Comparison of ENCODE assay signal across 11 mouse cellular contexts in genomic region chr4:53030326-53030948, GRCm38 (mm10). TPM values are rescaled to one million over a fixed set of nuclear protein-coding genes. Genes with fewer than 3 reads are reported as not detected.
DNase-seq lines count a peak whose midpoint lies in the region; ATAC-seq lines count a peak whose summit lies in the region.
"Had no signal": no experiment of that assay in that cellular context is flagged by ENCODE, and none has a peak within 500 bp of the region (broad histone marks: within the 10 kb centered on the region; RNA-seq: fewer than 3 reads in every experiment).

No protein-coding gene starts in this region.

- DNase-seq in embryonic facial prominence, embryonic 11.5 days (ENCODE audit: low spot score) = peak; percentile 52
- no peak for DNase-seq in embryonic facial prominence, embryonic 10.5 days (ENCODE audit: low spot score)
- DNase-seq in layer of hippocampus, adult 9-11 months = peak; percentile 15
- no peak for DNase-seq in layer of hippocampus, adult 9-10 months (ENCODE audit: low spot score)
- peak; percentile 58 for DNase-seq in adipocyte (ENCODE audit: low spot score)
- DNase-seq in adrenal gland, adult 8-10 months = no peak
- DNase-seq in adrenal gland, postnatal 4 days (ENCODE audit: low spot score in 2 of 2) = no peak
- DNase-seq: gastrocnemius, postnatal 36 days had no signal

- no peak overlapping the region for H3K4me2 ChIP-seq in embryonic facial prominence, embryonic 11.5 days (ENCODE audit: low read depth, low read length)

- H3K4me3 ChIP-seq in embryonic facial prominence, embryonic 11.5 days (ENCODE audit: low read depth, low read length) = no peak overlapping the region
- H3K4me3 ChIP-seq in embryonic facial prominence, embryonic 10.5 days = no peak overlapping the region

- 53% methylated on average over 8 of the region's 8 CpGs for WGBS in embryonic facial prominence, embryonic 11.5 days
- 50% methylated on average over 8 of the region's 8 CpGs for WGBS in embryonic facial prominence, embryonic 10.5 days

- H3K27ac ChIP-seq in embryonic facial prominence, embryonic 11.5 days (replicated peaks; ENCODE audit: low read depth, low read length) = no peak overlapping the region
- no peak overlapping the region for H3K27ac ChIP-seq in embryonic facial prominence, embryonic 10.5 days (replicated peaks)

- no peak; the same call in 1 of the 2 replicates for ATAC-seq in embryonic facial prominence, embryonic 11.5 days (replicated peaks; ENCODE audit: insufficient number of reproducible peaks, low FRiP score, low TSS enrichment, low read depth)
- ATAC-seq in megakaryocyte progenitor cell, adult 5-6 weeks (replicated peaks; ENCODE audit: poor library complexity) = peak; percentile 63; the same call in 1 of the 2 replicates

- H3K9me3 ChIP-seq in embryonic facial prominence, embryonic 11.5 days (replicated peaks; ENCODE audit: control insufficient read depth, low read length) = no peaks in the 10 kb centered on the region
- no peaks in the 10 kb centered on the region for H3K9me3 ChIP-seq in embryonic facial prominence, embryonic 10.5 days

- no peaks in the 10 kb centered on the region for H3K27me3 ChIP-seq in embryonic facial prominence, embryonic 11.5 days (ENCODE audit: control insufficient read depth, insufficient read depth, low read length)
- no peaks in the 10 kb centered on the region for H3K27me3 ChIP-seq in embryonic facial prominence, embryonic 10.5 days (replicated peaks; ENCODE audit: low read depth, poor library complexity, severe bottlenecking)

- no peaks in the 10 kb centered on the region for H3K4me1 ChIP-seq in embryonic facial prominence, embryonic 11.5 days (ENCODE audit: control insufficient read depth, insufficient read depth, low read length)
- no peaks in the 10 kb centered on the region for H3K4me1 ChIP-seq in embryonic facial prominence, embryonic 10.5 days

- H3K9ac ChIP-seq in embryonic facial prominence, embryonic 11.5 days (replicated peaks; ENCODE audit: low read length) = no peak overlapping the region

- H3K36me3 ChIP-seq in embryonic facial prominence, embryonic 11.5 days (replicated peaks; ENCODE audit: control insufficient read depth, insufficient read depth, low read depth, low read length) = no peaks in the 10 kb centered on the region
- peaks cover 7% of the 10 kb centered on the region; the same call in 1 of the 2 replicates for H3K36me3 ChIP-seq in embryonic facial prominence, embryonic 10.5 days (replicated peaks)

RNA-seq across cellular contexts. Expression of gene Nipsnap3b, which starts 18.8 kb away (rescaled TPM):
- 85.4 and 92.8 TPM in 2 replicates for polyA plus RNA-seq in embryonic facial prominence, embryonic 11.5 days (2014; fragmentation: Nextera tagmentation; extraction: Ambion mirVana)
- 76.4 and 77.5 TPM in 2 replicates for polyA plus RNA-seq in embryonic facial prominence, embryonic 10.5 days (2016; fragmentation: Nextera tagmentation; extraction: Ambion mirVana)
- total RNA-seq in megakaryocyte progenitor cell, adult 5-6 weeks (2015) = 79.9 and 89.9 TPM in 2 replicates
- 39.2 and 46.1 TPM in 2 replicates for total RNA-seq in megakaryocyte progenitor cell, adult 5-6 weeks (2017)
- total RNA-seq in adrenal gland, adult 8-10 months (2022) = 10 to 100 TPM; 28.6 to 54.0 (median 39.0) TPM
- total RNA-seq in adrenal gland, postnatal 4 days (2021) = 10 to 100 TPM; 43.3 to 45.0 TPM

RNA-seq across cellular contexts. Expression of gene Nipsnap3a, which starts 41.4 kb away (rescaled TPM):
- polyA plus RNA-seq in embryonic facial prominence, embryonic 11.5 days (2014; fragmentation: Nextera tagmentation; extraction: Ambion mirVana) = not detected in 2 replicates
- not detected in 2 replicates for polyA plus RNA-seq in embryonic facial prominence, embryonic 10.5 days (2016; fragmentation: Nextera tagmentation; extraction: Ambion mirVana)
- not detected in 2 replicates for total RNA-seq in megakaryocyte progenitor cell, adult 5-6 weeks (2015)
- total RNA-seq in megakaryocyte progenitor cell, adult 5-6 weeks (2017) = not detected in 2 replicates
- total RNA-seq in adrenal gland, adult 8-10 months (2022) = not detected
- total RNA-seq in adrenal gland, postnatal 4 days (2021) = not detected
- total RNA-seq: gastrocnemius, postnatal 36 days; left cerebral cortex, postnatal 36 days; neutrophil, adult 5-6 weeks had no signal

Comparison
In these comparisons a context has a peak if more than half of its experiments do, and no peak if none do; other contexts are left out.
1. DNase-seq: peak in embryonic facial prominence, embryonic 11.5 days (single experiment), layer of hippocampus, adult 9-11 months (single experiment) and adipocyte (single experiment); none in embryonic facial prominence, embryonic 10.5 days (single experiment), layer of hippocampus, adult 9-10 months (single experiment), adrenal gland, adult 8-10 months (single experiment) and adrenal gland, postnatal 4 days (0 of 2).